Comparison of ENCODE assay signal across 36 mouse cellular contexts in genomic region chr3:138419369-138419768, GRCm38 (mm10). TPM values are rescaled to one million over a fixed set of nuclear protein-coding genes. Genes with fewer than 3 reads are reported as not detected.
DNase-seq lines count a peak whose midpoint lies in the region; ATAC-seq and TF ChIP-seq lines count a peak whose summit lies in the region.
"Had no signal": no experiment of that assay in that cellular context is flagged by ENCODE, and none has a peak within 500 bp of the region (broad histone marks: within the 10 kb centered on the region; RNA-seq: fewer than 3 reads in every experiment).

No protein-coding gene starts in this region.

- 17% methylated on average over 6 of the region's 6 CpGs for WGBS in large intestine, adult 2 months
- WGBS in lung, adult 2 months: 65% methylated on average over 6 of the region's 6 CpGs

- TF ChIP-seq POLR2A in lung, adult 2 months (IDR thresholded peaks at IDR 0.05; ENCODE audit: borderline replicate concordance, extremely low read depth, low read depth, low read length): no peak

- peak; percentile 65 for DNase-seq in 416B (ENCODE audit: low read depth)
- peak; percentile 53 for DNase-seq in large intestine, adult 2 months (ENCODE audit: low read depth, low spot score)
- DNase-seq in heart, adult 18-20 months: no peak
- no peak for DNase-seq in cerebellum, postnatal 14 days
- DNase-seq in lung, adult 2 months: no peak
- no peak for DNase-seq in layer of hippocampus, postnatal 10 days (ENCODE audit: low spot score in 2 of 2)
- DNase-seq: adrenal gland, adult 8-10 months; cerebellum, adult 11-12 months; cerebellum, adult 9-11 months; forebrain, postnatal 0 days; gastrocnemius, postnatal 10 days; heart, postnatal 36 days; kidney, adult 11 months; kidney, postnatal 36 days; liver; lung, embryonic 14.5 days; lung, postnatal 14 days; midbrain, embryonic 14.5 days; right cerebral cortex, adult 18-20 months; thymus, adult 18-20 months; thymus, postnatal 25 days had no signal

- no peak overlapping the region for H3K4me3 ChIP-seq in lung, adult 2 months (replicated peaks; ENCODE audit: extremely low read depth, low read depth, low read length)
- H3K4me3 ChIP-seq: embryonic facial prominence, embryonic 10.5 days; embryonic facial prominence, embryonic 15.5 days; forebrain, embryonic 12.5 days; heart, embryonic 10.5 days; heart, embryonic 15.5 days; kidney, embryonic 15.5 days had no signal

- H3K4me1 ChIP-seq in lung, adult 2 months (ENCODE audit: control insufficient read depth, insufficient read depth, low read length): no peaks in the 10 kb centered on the region
- H3K4me1 ChIP-seq: embryonic facial prominence, embryonic 10.5 days; embryonic facial prominence, embryonic 15.5 days; forebrain, embryonic 12.5 days; heart, embryonic 10.5 days; heart, embryonic 15.5 days; kidney, embryonic 15.5 days had no signal

- ATAC-seq in activated CD4-positive, CD25-positive, alpha-beta regulatory T cell, adult 4 months: peak; percentile 77
- ATAC-seq in inflammation-experienced regulatory T-cells, adult 6 months: peak; percentile 81
- ATAC-seq: forebrain, postnatal 0 days had no signal

- TF ChIP-seq CTCF in lung, adult 2 months (IDR thresholded peaks at IDR 0.05; ENCODE audit: insufficient read depth, low read length): no peak

RNA-seq across cellular contexts. Expression of gene Adh4, which starts 4.1 kb away (rescaled TPM):
- under 1 TPM; 0.25 to 0.38 TPM for polyA plus RNA-seq in activated CD4-positive, CD25-positive, alpha-beta regulatory T cell, adult 4 months (2017; shearing (Covaris generic))
- polyA plus RNA-seq in inflammation-experienced regulatory T-cells, adult 6 months (2017; shearing (Covaris generic)): under 1 TPM in 1 of 3 experiments, not detected in 2; 0.34 TPM
- polyA plus RNA-seq in large intestine, adult 2 months (2012; rRNA removed): 0.19 and 1.2 TPM in 2 replicates
- not detected for total RNA-seq in heart, adult 18-20 months (2021)
- polyA plus RNA-seq in lung, adult 2 months (2012; rRNA removed): not detected in 2 replicates
- not detected for total RNA-seq in layer of hippocampus, postnatal 10 days (2021)
- total RNA-seq: forebrain, postnatal 0 days; gastrocnemius, postnatal 10 days; heart, postnatal 36 days; layer of hippocampus, adult 8-10 months; left cerebral cortex, postnatal 10 days; megakaryocyte-erythroid progenitor cell, adult 5-6 weeks had no signal
- polyA plus RNA-seq: embryonic facial prominence, embryonic 10.5 days; embryonic facial prominence, embryonic 15.5 days; forebrain, embryonic 12.5 days; forebrain, postnatal 0 days; heart, embryonic 10.5 days; heart, embryonic 15.5 days; kidney, embryonic 15.5 days; limb, embryonic 11.5 days; lung, embryonic 14.5 days; midbrain, embryonic 14.5 days; neural tube, embryonic 11.5 days; spleen, adult 2 months; stomach, postnatal 0 days had no signal

RNA-seq across cellular contexts. Expression of gene Adh5, which starts 23.5 kb away (rescaled TPM):
- polyA plus RNA-seq in activated CD4-positive, CD25-positive, alpha-beta regulatory T cell, adult 4 months (2017; shearing (Covaris generic)): 100 to 1,000 TPM; 117 to 122 TPM
- polyA plus RNA-seq in inflammation-experienced regulatory T-cells, adult 6 months (2017; shearing (Covaris generic)): 100 to 1,000 TPM; 113 to 118 (median 116) TPM
- polyA plus RNA-seq in large intestine, adult 2 months (2012; rRNA removed): 25.6 and 26.9 TPM in 2 replicates
- total RNA-seq in heart, adult 18-20 months (2021): 10 to 100 TPM; 82.4 to 89.7 TPM
- 20.9 and 29.3 TPM in 2 replicates for polyA plus RNA-seq in lung, adult 2 months (2012; rRNA removed)
- total RNA-seq in layer of hippocampus, postnatal 10 days (2021): 10 to 100 TPM; 89.4 to 93.7 TPM

Comparison
In these comparisons a context has a peak if more than half of its experiments do, and no peak if none do; other contexts are left out.
1. DNase-seq: peak in 416B (single experiment) and large intestine, adult 2 months (single experiment); none in heart, adult 18-20 months (0 of 2), cerebellum, postnatal 14 days (0 of 2), lung, adult 2 months (single experiment) and layer of hippocampus, postnatal 10 days (0 of 2).